Mouse (Mus musculus) WW6 (cell line): ENCODE data around the gene Olfr157.

Experiments used
- DNase-seq: peaks from one replicate; pipeline ENCODE4 v3.0.0-alpha.2; 2013; ENCODE audit warnings: low read depth, low spot score

The Olfr157 gene

GRCm38 (mm10) chr4:43840101-43840500 lies at the start of gene Olfr157:
Olfr157 (minus strand) TSS chr4:43840201.
- no peak for DNase-seq

- no peak for DNase-seq
These were observed 44.2 kb upstream of the Olfr157 start for GRCm38 (mm10) chr4:43884196-43884595.

DNA sequence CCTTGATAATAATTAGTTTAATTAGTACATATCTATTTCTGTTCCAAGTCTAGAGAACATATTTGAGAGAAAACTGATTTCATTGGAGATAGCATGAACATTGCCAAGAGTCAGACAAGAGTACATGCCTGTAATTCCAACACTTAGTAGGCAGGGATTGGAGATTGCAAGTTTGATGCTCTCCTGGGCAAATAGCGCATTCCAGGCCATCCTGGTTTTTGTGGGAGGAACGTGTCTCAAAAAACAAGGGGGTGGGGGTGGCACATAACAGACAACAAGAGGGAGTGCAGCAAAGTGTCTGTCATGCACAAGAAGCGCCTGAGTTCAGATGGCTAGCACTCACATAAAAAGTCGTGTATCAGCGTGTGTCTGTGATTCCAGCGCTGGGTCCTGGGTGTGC lies 39.6 kb upstream of the Olfr157 start:
- DNase-seq: no peak

- no peak for DNase-seq
These were observed 38.2 kb upstream of the Olfr157 start for GRCm38 (mm10) chr4:43878121-43878776.

- DNase-seq: no peak
These were observed 37.2 kb upstream of the Olfr157 start for GRCm38 (mm10) chr4:43877230-43877629.

DNA sequence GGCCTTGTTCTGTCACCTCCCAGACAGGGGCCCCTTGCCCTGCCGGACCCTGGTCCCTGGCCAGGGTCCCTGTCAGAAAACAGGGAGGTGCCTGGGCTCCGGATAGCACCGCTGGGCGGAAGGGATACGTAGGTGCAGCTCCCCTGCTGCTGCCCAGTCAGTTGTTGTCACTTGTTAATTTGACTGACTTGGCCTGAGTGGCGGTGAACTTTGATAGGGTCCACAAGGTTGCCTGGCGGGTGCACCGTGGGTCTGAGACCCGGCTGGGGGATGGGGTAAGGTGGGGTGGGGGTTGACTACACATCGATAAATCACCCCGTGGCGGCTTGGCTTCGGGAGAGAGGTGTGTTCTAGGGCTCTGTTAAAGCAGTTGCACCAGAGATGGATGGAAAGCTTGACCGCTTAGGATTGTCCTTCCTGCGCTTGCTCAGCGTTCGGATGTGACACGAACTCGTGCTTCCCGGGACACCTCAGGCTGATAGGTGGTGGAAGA lies 36.0 kb upstream of the Olfr157 start:
- DNase-seq: no peak

GRCm38 (mm10) chr4:43875160-43875918 lies 35.3 kb upstream of the Olfr157 start, which contains the start of gene Reck:
Reck (plus strand) TSS chr4:43875530.
- peak; percentile 53 for DNase-seq

DNA sequence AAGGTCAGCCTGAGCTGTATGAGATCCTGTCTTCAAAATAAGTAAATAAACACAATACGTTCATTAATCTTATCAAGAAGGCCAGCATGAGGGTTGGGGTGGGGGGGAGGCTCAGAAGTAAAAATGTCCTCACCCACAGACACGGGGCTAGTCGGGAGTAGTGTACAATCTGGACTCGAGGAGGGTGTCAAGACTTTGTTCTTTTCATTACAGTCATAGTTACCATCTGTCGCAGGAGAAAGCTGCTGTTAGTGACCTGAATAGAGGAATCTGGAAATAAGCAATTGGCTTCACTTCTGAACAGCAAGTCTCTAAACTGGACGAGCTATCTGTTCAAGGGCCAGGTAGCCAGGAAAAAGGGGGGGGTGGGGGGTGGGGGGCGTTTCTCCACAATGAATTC lies 34.5 kb upstream of the Olfr157 start:
- DNase-seq: no peak

DNA sequence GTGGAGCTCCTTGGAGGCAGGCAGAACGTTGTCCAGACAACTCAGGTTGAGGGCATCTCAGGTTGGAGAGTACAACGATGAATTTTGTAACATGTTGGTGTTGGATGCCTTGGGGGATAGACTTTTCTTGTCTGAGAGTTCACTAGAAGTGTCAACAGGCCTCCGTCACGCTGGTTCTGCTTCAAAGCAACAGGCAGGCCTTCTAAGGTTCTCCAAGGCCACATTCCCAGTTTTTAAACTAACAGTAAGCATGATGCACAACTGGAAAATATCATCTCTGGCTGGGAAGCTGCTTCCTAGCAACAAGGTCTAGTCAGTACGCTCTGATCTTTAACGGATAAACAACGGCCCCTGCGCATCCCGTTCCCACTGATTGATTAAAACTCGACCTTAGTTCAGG lies 29.8 kb upstream of the Olfr157 start:
- DNase-seq: no peak

- DNase-seq: no peak
These were observed 23.3 kb upstream of the Olfr157 start for GRCm38 (mm10) chr4:43863298-43863697.

- peak; percentile 43 for DNase-seq
These were observed 20.9 kb upstream of the Olfr157 start for GRCm38 (mm10) chr4:43860744-43861519.

GRCm38 (mm10) chr4:43859886-43860285 lies 19.9 kb upstream of the Olfr157 start:
- DNase-seq: no peak

DNA sequence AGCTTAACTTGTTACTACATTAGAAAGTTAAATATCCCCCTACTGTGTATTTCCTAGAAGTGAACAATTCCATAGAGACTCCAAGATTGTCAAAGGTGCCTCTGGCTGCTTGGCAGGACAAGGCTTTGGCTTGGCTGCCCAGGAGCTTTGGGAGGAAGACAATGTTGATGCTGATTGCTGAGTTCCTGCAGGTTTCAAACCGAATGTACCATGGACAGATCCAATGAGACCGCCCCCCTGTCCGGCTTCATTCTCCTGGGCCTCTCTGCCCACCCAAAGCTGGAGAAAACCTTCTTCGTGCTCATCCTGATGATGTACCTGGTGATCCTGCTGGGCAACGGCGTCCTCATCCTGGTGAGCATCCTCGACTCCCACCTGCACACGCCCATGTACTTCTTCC lies 14.1 kb upstream of the Olfr157 start:
- DNase-seq: no peak

GRCm38 (mm10) chr4:43851265-43851664 lies 11.3 kb upstream of the Olfr157 start, which contains the start of gene Olfr155:
Olfr155 (plus strand) TSS chr4:43851565.
- no peak for DNase-seq

GRCm38 (mm10) chr4:43838326-43838725 lies 1.7 kb downstream of the Olfr157 start:
- no peak for DNase-seq

DNA sequence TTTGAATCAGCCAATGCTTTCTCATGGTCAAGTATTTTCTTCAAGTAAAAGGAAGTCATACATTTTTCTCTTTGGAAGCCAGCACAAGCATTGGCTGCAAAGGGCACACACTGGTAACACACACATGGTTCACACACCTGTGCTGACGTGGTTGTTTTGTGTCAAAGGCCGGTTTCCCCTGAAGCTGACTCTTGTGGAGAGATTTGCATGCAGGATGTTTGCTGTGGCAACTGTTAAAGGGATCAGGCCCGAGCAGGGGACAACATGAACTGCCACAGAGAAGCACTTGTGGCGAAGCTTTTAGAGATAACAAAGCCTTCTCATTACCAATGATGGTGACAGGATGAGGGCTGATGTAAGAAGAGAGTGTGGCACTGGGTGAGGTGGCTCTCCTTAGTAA lies 5.3 kb downstream of the Olfr157 start:
- DNase-seq: no peak

GRCm38 (mm10) chr4:43833752-43834151 lies 6.2 kb downstream of the Olfr157 start:
- no peak for DNase-seq

GRCm38 (mm10) chr4:43832031-43832430 lies 8.0 kb downstream of the Olfr157 start:
- no peak for DNase-seq

GRCm38 (mm10) chr4:43828806-43829205 lies 11.2 kb downstream of the Olfr157 start:
- DNase-seq: no peak

DNA sequence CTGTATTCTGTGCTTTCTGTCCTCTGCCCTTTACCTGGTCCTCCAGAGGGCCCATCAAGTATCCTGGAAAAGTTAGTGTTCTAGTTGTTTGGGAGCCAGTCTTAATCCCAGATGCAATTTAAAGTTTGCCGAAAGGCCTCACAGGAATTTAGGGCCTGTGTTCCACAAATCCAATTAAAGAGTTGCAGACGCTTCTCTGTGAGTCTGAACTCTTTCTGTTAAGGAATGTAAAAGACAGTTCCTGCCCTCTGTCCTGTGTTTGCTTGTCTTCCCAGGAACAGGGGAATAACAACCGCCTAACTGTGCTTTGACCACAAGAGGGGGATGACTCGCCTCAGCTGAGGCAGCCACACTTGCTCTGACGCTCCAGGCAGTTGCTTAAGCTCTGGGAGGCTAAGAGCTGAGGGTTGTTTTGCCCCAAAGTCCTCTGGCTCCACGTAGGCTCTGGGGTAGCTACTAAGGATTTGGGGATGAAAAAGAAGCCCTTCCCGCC lies 16.1 kb downstream of the Olfr157 start, which contains the start of gene Olfr156:
Gene Olfr156 (minus strand): TSS at position 51 of the 493 bp plus-strand sequence.
- no peak for DNase-seq

- no peak for DNase-seq
These were observed 17.0 kb downstream of the Olfr157 start for GRCm38 (mm10) chr4:43822896-43823550.
